Mouse (Mus musculus): ENCODE results near the gene Dmtf1. TPM values are rescaled to one million over a fixed set of nuclear protein-coding genes. Genes with fewer than 3 reads are reported as not detected.
A peak's percentile ranks its signal among the peaks of the same experiment; 100 is the strongest.

Dmtf1 gene
- polyA plus RNA-seq, 1 experiment, result 67.3 TPM

DNA sequence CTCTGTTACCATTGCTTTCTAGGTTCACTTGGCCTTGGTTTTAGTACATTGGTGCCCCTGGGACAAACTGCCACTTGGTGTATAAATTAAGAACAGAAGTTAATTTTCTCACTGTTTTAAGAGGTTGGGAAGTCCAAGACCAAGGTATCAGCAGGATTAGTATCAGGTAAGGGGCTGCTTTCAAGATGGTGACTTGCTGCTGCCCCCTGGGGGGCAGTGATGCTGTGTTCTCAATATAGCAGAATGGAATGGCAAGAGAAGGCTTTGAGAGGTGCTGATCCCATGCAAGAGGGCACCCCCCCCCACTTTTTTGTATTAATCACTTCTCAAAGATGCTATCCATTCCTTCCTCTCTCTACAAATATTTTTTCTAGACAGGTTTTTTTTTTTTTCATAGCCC lies 52.0 kb downstream of the Dmtf1 start:
- no peak for DNase-seq (ENCODE audit: extremely low spot score in 1 of 2, low spot score in 1 of 2)

GRCm38 (mm10) chr5:9108490-9108889 lies 53.1 kb downstream of the Dmtf1 start:
- DNase-seq (ENCODE audit: extremely low spot score in 1 of 2, low spot score in 1 of 2), result no peak

DNA sequence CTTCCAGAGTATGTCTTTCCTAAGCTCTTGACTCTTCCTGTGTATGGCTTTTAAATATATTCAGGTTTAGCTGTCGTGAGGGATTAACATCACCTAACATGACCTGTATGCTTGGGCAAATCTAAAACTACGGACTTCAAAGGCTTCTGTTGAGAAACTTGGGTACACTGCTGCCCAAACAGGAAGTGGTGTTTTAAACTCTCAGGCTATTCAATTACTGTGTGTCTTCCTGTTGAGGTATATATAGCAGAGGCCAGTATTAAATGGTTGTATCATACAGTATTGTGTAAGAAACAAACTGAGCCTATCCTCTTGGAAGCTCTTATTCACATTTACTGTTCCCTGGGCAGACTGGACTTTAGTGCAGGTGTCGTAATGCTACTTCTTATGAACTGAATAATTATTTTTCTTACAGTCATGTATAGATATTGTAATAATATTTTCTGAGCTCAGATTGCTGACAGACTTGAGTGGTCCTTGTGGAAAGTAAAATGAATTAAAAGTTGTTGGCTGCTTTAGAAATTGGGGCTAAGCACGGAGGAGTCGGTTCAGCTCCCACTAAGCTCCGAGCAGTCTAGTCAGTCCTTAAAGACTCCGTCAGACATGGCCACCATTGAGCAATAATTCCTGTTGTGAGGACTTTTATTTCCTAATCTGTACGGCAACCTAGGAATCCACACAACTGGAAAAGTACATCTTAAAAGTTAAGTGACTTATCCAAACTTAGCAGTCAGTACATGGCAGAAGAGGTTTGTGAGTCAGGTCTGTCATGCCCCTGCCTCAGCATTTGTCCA lies 54.1 kb downstream of the Dmtf1 start:
- DNase-seq (ENCODE audit: extremely low spot score in 1 of 2, low spot score in 1 of 2), result no peak

- no peak for DNase-seq (ENCODE audit: extremely low spot score in 1 of 2, low spot score in 1 of 2)
Observed at GRCm38 (mm10) chr5:9106806-9107205, 54.8 kb downstream of the Dmtf1 start.

- DNase-seq (ENCODE audit: extremely low spot score in 1 of 2, low spot score in 1 of 2), result no peak
Observed at GRCm38 (mm10) chr5:9103958-9104357, 57.6 kb downstream of the Dmtf1 start.

GRCm38 (mm10) chr5:9102696-9103095 lies 58.9 kb downstream of the Dmtf1 start:
- DNase-seq (ENCODE audit: extremely low spot score in 1 of 2, low spot score in 1 of 2), result no peak

DNA sequence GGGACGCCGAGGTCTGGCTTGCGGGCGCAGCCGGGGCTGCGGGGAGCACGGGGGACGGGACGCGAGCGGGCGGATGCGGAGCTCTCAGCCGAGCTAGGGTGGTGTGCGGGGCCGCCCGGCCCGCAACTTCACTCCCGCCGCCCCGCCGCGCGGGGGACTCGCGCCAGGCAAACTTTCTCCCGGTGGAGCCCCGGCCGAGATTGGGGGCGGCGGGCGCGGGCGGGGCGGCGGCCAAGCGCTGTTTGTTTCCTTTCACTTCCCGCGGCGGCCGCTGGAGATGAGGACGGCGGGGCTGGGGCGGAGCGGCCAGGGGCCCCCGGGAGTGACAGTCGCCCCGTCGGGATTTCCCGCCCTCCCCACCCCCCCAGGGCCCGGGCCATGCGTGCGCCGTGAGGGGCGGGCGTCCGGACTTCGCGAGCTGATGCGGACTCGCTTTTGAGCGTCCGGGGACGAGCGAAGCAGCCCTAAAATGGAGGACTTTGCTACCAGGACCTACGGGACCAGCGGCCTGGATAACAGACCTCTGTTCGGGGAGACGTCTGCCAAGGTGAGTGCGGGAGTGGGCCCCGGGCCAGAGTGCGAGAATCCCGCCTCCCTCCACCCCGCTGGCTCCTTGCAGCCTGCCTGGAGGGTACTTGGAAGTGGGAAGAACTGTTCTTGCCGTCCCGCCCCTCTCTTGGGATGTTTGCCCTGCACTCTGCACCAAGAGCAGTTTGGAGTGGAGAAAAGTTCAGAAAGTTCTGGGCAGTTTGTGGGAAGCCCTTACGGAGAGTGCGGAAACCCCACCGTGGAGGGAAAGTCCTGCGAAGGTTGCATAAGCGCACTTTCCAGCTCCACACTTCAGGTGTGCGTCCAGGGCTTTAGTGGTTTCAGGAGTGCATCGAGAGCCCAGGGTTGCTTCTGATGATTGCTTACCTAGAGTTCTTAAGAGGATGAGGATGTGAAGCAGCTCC lies 60.5 kb downstream of the Dmtf1 start:
- DNase-seq (ENCODE audit: extremely low spot score in 1 of 2, low spot score in 1 of 2), result peak in 1 of 2 experiments; percentile 20

GRCm38 (mm10) chr5:9100207-9100848 lies 61.2 kb downstream of the Dmtf1 start, which contains the start of gene Tmem243:
Gene Tmem243 (plus strand): TSS chr5:9100668.
- DNase-seq (ENCODE audit: extremely low spot score in 1 of 2, low spot score in 1 of 2), result peak; percentile 75 to 87

GRCm38 (mm10) chr5:9093490-9093889 lies 68.1 kb downstream of the Dmtf1 start:
- no peak for DNase-seq (ENCODE audit: extremely low spot score in 1 of 2, low spot score in 1 of 2)

- no peak for DNase-seq (ENCODE audit: extremely low spot score in 1 of 2, low spot score in 1 of 2)
Observed at GRCm38 (mm10) chr5:9092716-9093115, 68.9 kb downstream of the Dmtf1 start.

DNA sequence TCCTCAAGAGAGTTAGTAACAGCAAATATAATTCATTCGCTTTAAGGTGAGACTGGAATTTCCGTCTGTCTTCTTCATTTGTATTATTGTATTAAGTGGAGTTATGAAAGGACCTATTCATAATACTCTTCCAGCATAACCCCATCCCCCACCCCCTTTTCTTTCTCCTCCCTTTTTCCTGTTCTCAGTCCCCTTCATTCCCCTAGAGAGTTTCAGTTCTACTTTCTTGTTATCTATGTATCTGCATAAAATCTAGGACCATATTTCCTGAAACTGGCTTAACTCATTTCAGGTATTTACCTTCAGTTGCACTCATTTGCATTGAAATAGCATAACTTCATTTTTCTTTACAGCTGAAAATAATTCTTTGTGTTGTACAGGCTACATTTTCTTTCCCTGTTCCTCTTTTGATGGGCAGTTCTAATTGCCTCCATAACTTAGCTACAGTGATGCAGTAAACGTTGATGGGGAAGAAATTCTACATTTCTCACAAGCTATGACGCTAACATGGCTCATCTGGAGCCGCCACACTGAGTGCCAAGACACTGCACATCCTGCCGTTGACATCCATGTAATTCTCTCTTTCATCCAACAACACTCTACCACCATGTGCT lies 71.0 kb downstream of the Dmtf1 start:
- DNase-seq (ENCODE audit: extremely low spot score in 1 of 2, low spot score in 1 of 2), result no peak

DNA sequence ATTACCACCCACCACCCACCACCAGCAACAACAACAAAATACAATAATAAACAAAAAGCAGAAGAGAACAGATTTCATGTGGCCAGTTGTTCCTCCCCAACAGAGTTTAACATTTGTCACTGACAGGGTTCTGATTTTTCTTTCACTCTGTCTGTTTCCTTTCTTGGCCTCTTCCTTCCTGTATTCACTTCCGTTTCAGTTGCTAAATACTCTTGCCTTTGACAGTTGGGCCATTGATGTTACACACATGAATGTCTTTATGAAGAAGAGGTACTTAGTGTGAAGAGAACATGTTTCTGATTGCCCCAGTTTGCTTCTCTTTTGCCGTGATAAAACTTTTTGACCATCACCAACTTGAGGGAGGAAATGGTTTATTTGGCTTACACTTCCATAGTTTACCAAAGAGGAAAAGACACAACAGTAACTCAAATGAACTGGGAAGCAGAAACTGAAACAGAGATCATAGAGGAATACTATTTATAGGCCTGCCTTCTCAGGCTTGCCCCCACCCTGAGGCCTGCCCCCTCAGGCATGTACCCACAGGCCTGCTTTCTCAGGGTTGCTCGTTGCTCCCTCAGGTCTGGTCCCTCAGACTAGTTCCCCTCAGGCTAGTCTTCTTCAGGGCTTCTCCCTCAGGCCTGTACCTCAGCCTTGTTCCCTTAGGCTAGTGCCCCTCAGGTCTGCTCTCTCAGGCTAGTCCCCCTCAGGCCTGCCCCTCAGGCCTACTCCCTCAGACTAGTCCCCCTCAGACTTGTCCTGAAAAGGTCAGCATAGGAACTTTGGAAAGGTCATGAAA lies 74.5 kb downstream of the Dmtf1 start:
- DNase-seq (ENCODE audit: extremely low spot score in 1 of 2, low spot score in 1 of 2), result no peak

GRCm38 (mm10) chr5:9079773-9080501 lies 81.6 kb downstream of the Dmtf1 start:
- DNase-seq (ENCODE audit: extremely low spot score in 1 of 2, low spot score in 1 of 2), result no peak

DNA sequence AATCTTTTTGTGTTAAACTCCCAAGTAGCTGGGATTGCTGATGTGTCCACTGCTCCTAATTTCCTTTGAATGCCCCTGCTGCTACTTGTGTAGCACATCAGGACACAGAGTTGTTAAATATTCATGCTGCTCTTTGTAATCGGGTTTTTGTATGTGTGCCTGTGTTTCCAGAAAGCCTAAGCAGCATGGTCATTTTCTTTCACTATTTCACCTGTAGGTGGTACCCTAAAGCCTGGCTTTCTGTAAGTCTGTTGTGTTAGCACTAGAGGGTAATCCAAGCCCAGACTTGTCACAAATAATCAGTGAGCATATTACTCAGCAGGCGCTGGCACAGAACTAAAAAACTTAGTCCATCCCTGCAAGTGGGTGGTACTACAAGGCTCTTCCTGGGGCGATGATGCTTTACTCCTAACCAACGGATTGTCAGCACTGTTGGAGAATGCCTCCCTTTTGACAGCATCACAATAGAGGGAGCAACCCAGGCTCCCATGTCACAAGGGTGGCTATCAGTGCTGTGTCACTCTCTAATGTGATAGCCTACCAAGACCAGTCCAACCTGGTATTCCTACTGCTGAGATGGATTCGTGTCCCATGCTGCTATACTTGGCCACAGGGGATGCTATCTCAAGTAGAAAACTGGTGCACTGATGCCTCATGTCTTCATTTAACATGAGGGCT lies 88.3 kb downstream of the Dmtf1 start:
- DNase-seq (ENCODE audit: extremely low spot score in 1 of 2, low spot score in 1 of 2), result peak in 1 of 2 experiments; percentile 47

DNA sequence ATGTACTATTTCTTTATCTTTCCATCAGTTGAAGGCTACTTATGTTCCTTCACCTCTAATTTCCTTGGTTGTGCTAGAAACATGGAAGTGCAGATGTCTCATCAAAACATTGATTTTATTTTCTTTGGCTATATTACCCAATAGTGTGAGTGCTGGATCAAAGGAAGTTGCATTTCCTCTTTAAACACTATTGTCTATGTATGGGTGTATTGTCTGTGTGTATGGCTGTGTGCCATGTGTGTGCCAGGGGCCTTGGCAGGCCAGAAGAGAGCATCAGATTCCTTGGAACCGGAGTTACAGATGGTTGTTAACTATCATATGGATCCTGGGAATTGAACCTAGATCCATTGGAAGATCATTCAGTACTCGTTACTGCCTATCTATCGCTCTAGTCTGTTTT lies 90.2 kb downstream of the Dmtf1 start:
- DNase-seq (ENCODE audit: extremely low spot score in 1 of 2, low spot score in 1 of 2), result no peak

GRCm38 (mm10) chr5:9069599-9070209 lies 91.9 kb downstream of the Dmtf1 start:
- no peak for DNase-seq (ENCODE audit: extremely low spot score in 1 of 2, low spot score in 1 of 2)

DNA sequence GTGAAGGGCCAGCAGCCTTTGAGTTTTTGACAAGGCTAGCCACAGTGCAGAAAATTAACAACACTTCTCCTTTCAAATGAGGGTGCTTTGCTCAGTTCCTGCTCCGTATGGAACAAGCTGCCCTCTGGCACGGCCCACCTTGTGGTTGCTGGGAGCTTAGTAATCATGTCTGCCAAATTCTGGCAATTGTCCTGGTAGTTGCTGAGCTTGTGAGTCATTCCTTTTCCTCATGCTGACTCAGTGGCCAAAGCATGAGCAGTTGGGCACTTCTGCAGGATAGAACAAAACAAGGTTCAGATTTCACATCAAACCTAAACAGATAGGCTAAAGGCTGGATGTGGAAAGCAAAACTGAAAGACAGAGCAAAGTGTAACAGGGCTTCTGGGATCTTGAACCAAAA lies 92.7 kb downstream of the Dmtf1 start:
- peak; percentile 11 to 66 for DNase-seq (ENCODE audit: extremely low spot score in 1 of 2, low spot score in 1 of 2)

All from frontal cortex, adult 2 months (tissue).